Comparison of ENCODE assay signal across 18 mouse cellular contexts in genomic region chr17:85986624-85987023, GRCm38 (mm10).
"Had no signal": no experiment of that assay in that cellular context is flagged by ENCODE, and none has a peak within 500 bp of the region (broad histone marks: within the 10 kb centered on the region; RNA-seq: fewer than 3 reads in every experiment).

No protein-coding gene starts in this region.

- H3K4me3 ChIP-seq: liver, embryonic 13.5 days; midbrain, embryonic 13.5 days; myocyte; neural tube, embryonic 13.5 days had no signal

- H3K9ac ChIP-seq: liver, embryonic 13.5 days; midbrain, embryonic 13.5 days; neural tube, embryonic 13.5 days had no signal

- H3K36me3 ChIP-seq: neural tube, embryonic 13.5 days had no signal

- H3K27ac ChIP-seq: liver, embryonic 13.5 days; midbrain, embryonic 13.5 days; neural tube, embryonic 13.5 days; stomach, postnatal 0 days had no signal

- DNase-seq: kidney, adult 18-20 months; kidney, postnatal 36 days; left cerebral cortex, postnatal 4 days; liver, embryonic 13.5 days; lung, adult 2 months; lung, postnatal 14 days; lung, postnatal 4 days; right cerebral cortex, adult 18-20 months; right cerebral cortex, postnatal 14 days; right cerebral cortex, postnatal 4 days; thymus, adult 2 months; thymus, postnatal 14 days; thymus, postnatal 4 days had no signal

- H3K4me2 ChIP-seq: liver, embryonic 13.5 days; midbrain, embryonic 13.5 days; neural tube, embryonic 13.5 days had no signal

- ATAC-seq: midbrain, embryonic 13.5 days; midbrain, embryonic 16.5 days had no signal

- H3K4me1 ChIP-seq: midbrain, embryonic 13.5 days; neural tube, embryonic 13.5 days had no signal

- H3K9me3 ChIP-seq: liver, embryonic 13.5 days; midbrain, embryonic 13.5 days had no signal

- H3K27me3 ChIP-seq: liver, embryonic 13.5 days; midbrain, embryonic 13.5 days; neural tube, embryonic 13.5 days had no signal
